Mouse (Mus musculus) forebrain, postnatal 0 days (tissue): ENCODE results near the gene Stx1b. TPM values are rescaled to one million over a fixed set of nuclear protein-coding genes. Genes with fewer than 3 reads are reported as not detected.

Experiments used
- ATAC-seq: fragments of 200-750 bp; cut with Nextera tagmentation; 2 replicates; pipeline ENCODE4 v1.8.0; 2017; ENCODE audit warnings: mild to moderate bottlenecking, moderate library complexity
- DNase-seq: peaks from one replicate; pipeline ENCODE4 v3.0.0-alpha.2; 2015
- H3K27ac ChIP-seq: fragments of 300-500 bp; sonication (generic); 2 replicates; pipeline ENCODE4 v1.5.1; 2014; ENCODE audit warnings: low read depth, mild to moderate bottlenecking, antibody characterized with exemption, low read length, moderate library complexity, mixed read lengths
- H3K27me3 ChIP-seq: fragments of 300-500 bp; sonication (generic); 2 replicates; pipeline ENCODE4 v1.6.1; 2014; ENCODE audit warnings: mild to moderate bottlenecking, low read length, mixed read lengths; ENCODE audit not compliant: insufficient read depth
- H3K36me3 ChIP-seq: fragments of 300-500 bp; sonication (generic); 2 replicates; pipeline ENCODE4 v1.6.1; 2014; ENCODE audit warnings: mild to moderate bottlenecking, moderate library complexity; ENCODE audit not compliant: insufficient read depth
- H3K4me1 ChIP-seq: fragments of 300-500 bp; sonication (generic); 2 replicates; pipeline ENCODE4 v1.6.1; 2014; ENCODE audit warnings: antibody characterized with exemption; ENCODE audit not compliant: insufficient read depth
- H3K4me2 ChIP-seq: fragments of 300-500 bp; sonication (generic); 2 replicates; pipeline ENCODE4 v1.6.1; 2014; ENCODE audit warnings: low read depth, mild to moderate bottlenecking, moderate library complexity
- H3K4me3 ChIP-seq: fragments of 300-500 bp; sonication (generic); 2 replicates; pipeline ENCODE4 v1.5.1; 2014; ENCODE audit warnings: low read depth, low read length, mixed read lengths
- H3K9ac ChIP-seq: fragments of 300-500 bp; sonication (generic); 2 replicates; pipeline ENCODE4 v1.6.1; 2014; ENCODE audit warnings: mild to moderate bottlenecking
- H3K9me3 ChIP-seq: fragments of 300-500 bp; sonication (generic); 2 replicates; pipeline ENCODE4 v1.6.1; 2016; ENCODE audit warnings: low read length
- CTCF ChIP-seq: sonication (generic); IDR thresholded peaks from 2 replicates; pipeline ENCODE4 v1.5.1; 2016; ENCODE audit warnings: antibody characterized with exemption, control low read depth, low read depth
- WGBS: fragments of 180-500 bp; shearing (Covaris S2); extraction: QIAGEN DNeasy Blood & Tissue Kit; methylation state at CpG from one replicate; pipeline ENCODE4 v1.1.7; 2014; 5-methylcytosine and 5-hydroxymethylcytosine counted together
- polyA plus RNA-seq: library from polyadenylated mRNA; unstranded; fragments of >200 nt; fragmentation: Nextera tagmentation; extraction: Ambion mirVana; gene quantifications from 2 replicates; pipeline ENCODE4 v1.2.1, GENCODE M21; 2015
- total RNA-seq: library from RNA; depleted of rRNA; stranded (reverse); fragments of >200 nt; gene quantifications from 2 replicates; pipeline ENCODE4 v1.2.3, GENCODE M21; 2014

Gene Stx1b
- total and polyA plus RNA-seq, 2 experiments from 2014 or later, result 51.3 to 58.4 TPM

DNA sequence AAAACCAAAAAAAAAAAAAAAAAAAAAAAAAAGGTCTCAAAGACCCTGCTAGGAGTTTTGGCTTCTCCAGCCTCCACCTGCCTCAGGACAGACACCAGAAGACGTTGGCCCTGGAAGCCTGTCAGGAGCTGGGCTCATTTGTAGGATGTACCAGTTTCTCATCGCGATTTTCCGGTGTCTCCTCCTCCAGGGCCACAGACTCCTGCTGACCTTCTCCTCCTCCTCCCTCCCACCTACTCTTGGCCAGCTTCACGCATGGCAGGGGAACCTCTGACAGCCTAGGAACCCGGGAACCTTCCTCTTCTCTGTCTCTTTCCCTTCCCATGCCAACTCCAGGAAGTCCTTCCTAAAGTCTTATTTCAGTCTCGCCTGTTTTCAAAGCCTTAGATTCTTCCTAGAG is 7.3 kb downstream of the Stx1b start:
- Histone ChIP-seq H3K36me3 (peaks cover 26% of the 10 kb centered on the region), H3K4me3 (no peak overlapping the region), H3K27ac (no peak overlapping the region), H3K9ac (no peak overlapping the region), H3K4me2 (no peak overlapping the region), H3K4me1 (no peaks in the 10 kb centered on the region), H3K9me3 (no peaks in the 10 kb centered on the region), H3K27me3 (no peaks in the 10 kb centered on the region)
- no peak for ATAC-seq
- no peak for DNase-seq
- TF ChIP-seq CTCF, result no peak
- WGBS, result 92% methylated on average over 7 of the region's 7 CpGs

- Histone ChIP-seq H3K27ac (peak overlapping the region; percentile 40; the same call in 1 of the 2 replicates), H3K9me3 (no peaks in the 10 kb centered on the region), H3K4me1 (no peaks in the 10 kb centered on the region), H3K9ac (0 out of 2 replicates have a peak overlapping the region, but pooled peaks have one; percentile 1), H3K36me3 (peaks cover 34% of the 10 kb centered on the region), H3K4me3 (no peak overlapping the region), H3K4me2 (no peak overlapping the region), H3K27me3 (no peaks in the 10 kb centered on the region)
- DNase-seq (no peak), ATAC-seq (peak; percentile 55)
- 65% methylated on average over 15 of the region's 15 CpGs for WGBS
- peak; percentile 45 for TF ChIP-seq CTCF
Measured at GRCm38 (mm10) chr7:127815954-127816821, 8.2 kb downstream of the Stx1b start.

DNA sequence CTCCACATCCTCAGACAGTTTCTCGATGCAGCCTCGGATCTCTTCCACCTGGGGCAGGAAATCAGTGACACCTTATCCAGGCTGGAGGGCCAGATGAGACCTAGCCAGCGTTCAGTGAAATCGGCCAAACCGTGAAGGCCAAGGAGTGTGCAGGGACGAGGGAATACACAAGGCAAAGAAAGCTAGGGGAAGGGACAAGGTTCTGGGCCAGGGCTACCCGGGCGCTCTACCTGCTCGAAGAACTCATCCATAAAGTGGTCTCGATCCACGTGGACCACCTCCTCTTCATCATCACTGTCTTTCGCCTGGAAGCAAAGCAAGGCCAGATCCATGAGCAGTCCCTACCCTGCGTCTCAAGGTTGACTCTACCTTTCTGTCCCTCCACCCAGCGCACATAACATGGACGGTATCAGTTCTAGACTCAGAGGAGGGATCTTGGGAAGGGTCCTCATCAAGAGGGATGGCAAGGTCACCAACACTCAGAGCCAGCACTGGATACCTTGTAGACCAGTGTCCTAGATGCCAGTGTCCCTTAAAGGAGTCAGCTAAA is 9.2 kb downstream of the Stx1b start:
- no peak for TF ChIP-seq CTCF
- no peak overlapping the region for H3K4me2 ChIP-seq
- no peak overlapping the region; the same call in 1 of the 2 replicates for H3K27ac ChIP-seq
- H3K27me3 ChIP-seq, result no peaks in the 10 kb centered on the region
- ATAC-seq, result no peak
- DNase-seq, result no peak
- 87% methylated on average over 15 of the region's 15 CpGs for WGBS
- no peaks in the 10 kb centered on the region for H3K9me3 ChIP-seq
- no peaks in the 10 kb centered on the region for H3K4me1 ChIP-seq
- H3K36me3 ChIP-seq, result peaks cover 44% of the 10 kb centered on the region
- H3K4me3 ChIP-seq, result no peak overlapping the region
- 0 out of 2 replicates have a peak overlapping the region, but pooled peaks have one; percentile 1 for H3K9ac ChIP-seq

DNA sequence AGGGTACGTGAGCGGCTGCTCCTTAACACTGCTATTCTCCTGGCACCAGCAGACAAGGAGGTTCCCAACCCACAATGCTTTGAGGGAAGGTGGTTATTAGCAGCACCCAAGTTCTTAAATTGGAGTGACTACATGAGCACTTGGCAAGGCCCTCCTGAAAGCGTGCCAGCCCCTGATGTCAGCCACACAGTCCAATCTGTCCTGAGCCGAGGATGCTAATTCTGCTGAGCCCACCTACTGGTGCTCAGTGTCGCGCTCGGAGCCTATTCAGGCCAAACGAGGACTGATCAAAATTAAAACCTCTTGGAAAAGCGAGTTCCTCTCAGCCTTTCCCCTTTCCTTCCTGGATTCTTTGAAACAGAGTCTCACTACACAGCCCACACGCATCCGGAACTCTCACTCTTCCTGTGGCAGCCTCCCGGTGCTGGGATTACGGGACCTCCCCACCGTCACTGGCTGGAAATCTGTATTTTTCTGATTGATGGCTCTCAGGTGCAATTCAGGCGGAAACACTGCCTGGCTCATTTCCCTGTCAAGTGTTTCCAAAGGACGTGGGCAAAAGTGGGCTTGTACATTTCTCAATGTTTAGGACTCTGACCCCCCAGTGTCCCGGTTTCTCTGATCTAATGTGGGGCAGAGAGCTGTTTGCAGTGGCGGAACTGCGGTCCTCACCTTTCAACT is 10.0 kb downstream of the Stx1b start:
- WGBS, result 43% methylated on average over 19 of the region's 19 CpGs
- Histone ChIP-seq H3K4me2 (no peak overlapping the region), H3K9me3 (no peaks in the 10 kb centered on the region), H3K9ac (no peak overlapping the region), H3K36me3 (peaks cover 50% of the 10 kb centered on the region), H3K4me1 (no peaks in the 10 kb centered on the region), H3K27ac (peak overlapping the region; percentile 45), H3K4me3 (no peak overlapping the region), H3K27me3 (no peaks in the 10 kb centered on the region)
- DNase-seq (peak; percentile 74), ATAC-seq (peak; percentile 66)
- TF ChIP-seq CTCF, result no peak

GRCm38 (mm10) chr7:127813821-127814220 is 10.5 kb downstream of the Stx1b start:
- no peak for TF ChIP-seq CTCF
- DNase-seq (no peak), ATAC-seq (peak; percentile 12; the same call in 1 of the 2 replicates)
- H3K9me3 ChIP-seq, result no peaks in the 10 kb centered on the region
- no peaks in the 10 kb centered on the region for H3K4me1 ChIP-seq
- H3K4me2 ChIP-seq, result no peak overlapping the region
- peaks cover 53% of the 10 kb centered on the region for H3K36me3 ChIP-seq
- H3K27me3 ChIP-seq, result no peaks in the 10 kb centered on the region
- no peak overlapping the region for H3K9ac ChIP-seq
- no peak overlapping the region for H3K4me3 ChIP-seq
- peak overlapping the region; percentile 45 for H3K27ac ChIP-seq
- WGBS, result 69% methylated on average over 4 of the region's 4 CpGs

- no peak for TF ChIP-seq CTCF
- ATAC-seq, result no peak
- 90% methylated on average over 3 of the region's 3 CpGs for WGBS
- H3K4me1 ChIP-seq, result no peaks in the 10 kb centered on the region
- no peak overlapping the region for H3K4me2 ChIP-seq
- no peaks in the 10 kb centered on the region for H3K9me3 ChIP-seq
- no peaks in the 10 kb centered on the region for H3K27me3 ChIP-seq
- no peak overlapping the region for H3K4me3 ChIP-seq
- H3K9ac ChIP-seq, result no peak overlapping the region
- H3K27ac ChIP-seq, result no peak overlapping the region
- H3K36me3 ChIP-seq, result peaks cover 56% of the 10 kb centered on the region
- no peak for DNase-seq
Measured at GRCm38 (mm10) chr7:127812292-127812691, 12.1 kb downstream of the Stx1b start.
